Mouse (Mus musculus): ENCODE data around the gene 1700008O03Rik. TPM values are rescaled to one million over a fixed set of nuclear protein-coding genes. Genes with fewer than 3 reads are reported as not detected.
A peak's percentile ranks its signal among the peaks of the same experiment; 100 is the strongest.

The 1700008O03Rik gene
- polyA plus RNA-seq, 1 experiment: 0.47 TPM

DNA sequence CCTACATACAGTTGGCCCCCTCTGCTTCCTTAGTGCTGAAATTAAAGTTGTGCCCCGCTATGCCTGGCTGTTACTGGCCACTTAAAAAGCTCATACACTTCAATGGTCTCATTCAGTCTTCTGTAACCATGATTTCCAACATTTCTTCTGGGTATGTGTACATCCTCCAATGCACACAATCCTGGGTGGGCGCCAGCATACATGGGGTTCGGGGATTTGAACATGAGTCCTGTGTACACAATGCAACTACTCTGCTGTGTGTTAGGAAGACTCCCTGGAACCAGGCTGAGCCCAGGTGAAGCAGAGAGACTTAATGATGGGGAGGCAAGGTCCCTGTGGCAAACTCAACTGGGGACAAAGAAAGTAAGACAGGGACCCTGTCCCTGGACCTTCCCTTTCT lies 9.8 kb downstream of the 1700008O03Rik start:
- no peak for DNase-seq (ENCODE audit: low read depth)

DNA sequence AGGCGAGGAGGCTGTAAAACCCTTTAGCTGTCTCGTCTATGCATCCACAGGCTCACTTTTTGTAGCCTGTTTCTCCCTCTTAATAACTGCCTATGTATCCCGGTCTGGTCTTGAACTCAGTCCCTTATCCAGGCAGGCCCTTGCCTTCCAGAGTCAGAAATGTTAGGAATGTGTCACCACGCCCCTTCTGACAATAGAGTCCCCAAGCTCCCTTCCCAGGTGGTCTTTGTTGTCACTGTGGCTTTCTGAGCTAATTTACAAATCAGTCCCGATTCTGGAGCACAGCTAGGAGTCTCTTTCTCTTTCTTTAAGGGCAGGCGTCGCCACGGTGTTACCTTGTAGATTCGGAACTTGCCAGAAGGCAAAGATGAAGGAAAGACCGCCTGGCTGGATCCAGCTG lies 10.4 kb downstream of the 1700008O03Rik start:
- no peak for DNase-seq (ENCODE audit: low read depth)

DNA sequence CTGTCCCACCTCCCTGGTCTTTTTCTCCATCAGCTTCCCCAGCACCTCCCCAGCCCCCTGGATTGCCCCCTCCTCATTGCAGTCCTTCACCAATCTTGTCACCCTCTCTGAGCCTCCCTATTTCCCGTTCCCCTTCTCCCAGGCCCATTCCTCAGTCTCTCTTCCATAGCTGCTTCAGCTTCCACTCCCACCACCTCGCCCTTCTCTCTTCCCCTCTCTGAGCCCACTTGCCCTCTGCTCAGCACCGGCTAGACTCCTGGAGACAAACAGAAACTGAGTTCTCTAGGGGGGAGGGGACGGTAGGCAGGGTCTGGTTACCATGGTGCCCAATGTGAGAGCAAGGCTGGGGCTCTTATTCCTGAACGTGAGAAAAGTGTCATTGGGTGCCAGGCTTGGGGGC lies 10.9 kb downstream of the 1700008O03Rik start:
- DNase-seq (ENCODE audit: low read depth): no peak

DNA sequence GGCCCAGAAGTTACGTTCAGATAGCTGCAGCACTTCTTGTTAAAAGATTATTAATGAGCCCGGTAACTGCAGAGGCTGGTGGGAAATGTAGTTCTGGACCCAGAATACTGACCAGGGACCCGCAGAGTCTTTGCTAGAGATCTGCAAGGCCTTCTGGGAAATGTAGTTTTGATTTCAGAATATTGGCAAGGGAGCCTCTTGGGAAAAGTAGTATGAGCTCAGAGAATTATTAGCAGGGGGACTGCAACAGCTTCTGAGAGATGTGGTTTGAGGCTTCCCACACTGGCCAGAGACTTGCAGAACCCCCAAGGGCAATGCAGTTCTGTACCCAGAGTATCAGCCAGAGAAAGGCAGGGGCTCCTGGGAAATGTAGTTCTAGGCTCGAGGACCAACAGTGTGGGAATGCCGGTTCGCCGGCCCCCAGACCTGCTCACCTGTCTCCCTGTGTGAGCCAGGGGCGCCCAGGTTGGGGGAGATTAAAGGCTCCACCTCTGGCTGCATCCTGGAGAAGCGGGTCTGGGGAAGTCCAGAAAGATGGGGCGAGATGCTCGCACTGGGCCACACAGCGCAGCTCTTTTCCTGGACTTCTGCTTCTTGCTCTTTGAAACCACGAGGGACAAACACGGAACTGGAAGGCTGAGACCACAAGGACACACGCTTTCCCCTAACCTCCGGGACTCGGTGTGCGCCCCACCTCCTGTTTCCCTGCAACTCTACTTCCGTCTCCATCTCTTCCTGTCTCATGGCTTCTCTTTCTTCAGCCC lies 11.5 kb downstream of the 1700008O03Rik start:
- DNase-seq (ENCODE audit: low read depth): peak; percentile 85

DNA sequence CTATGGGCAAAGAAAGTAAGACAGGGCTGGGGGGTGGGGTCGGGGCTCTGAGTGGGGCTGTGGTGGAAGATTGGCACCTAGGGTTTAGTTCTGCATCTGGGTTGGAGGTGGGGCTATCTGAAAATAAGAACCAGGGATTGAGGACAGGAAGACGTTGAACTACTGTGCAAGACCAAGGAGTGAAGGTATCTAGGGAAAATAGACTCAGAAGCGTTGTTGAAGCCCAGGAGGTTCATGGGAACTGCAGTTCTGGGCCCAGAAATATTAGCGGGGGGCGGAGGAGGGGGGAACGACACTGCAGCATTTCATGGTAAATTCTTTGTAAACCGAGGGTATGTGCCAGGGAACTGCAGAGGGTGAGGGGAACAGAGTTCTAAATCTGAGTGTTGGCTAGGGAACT lies 12.2 kb downstream of the 1700008O03Rik start:
- DNase-seq (ENCODE audit: low read depth): no peak

DNA sequence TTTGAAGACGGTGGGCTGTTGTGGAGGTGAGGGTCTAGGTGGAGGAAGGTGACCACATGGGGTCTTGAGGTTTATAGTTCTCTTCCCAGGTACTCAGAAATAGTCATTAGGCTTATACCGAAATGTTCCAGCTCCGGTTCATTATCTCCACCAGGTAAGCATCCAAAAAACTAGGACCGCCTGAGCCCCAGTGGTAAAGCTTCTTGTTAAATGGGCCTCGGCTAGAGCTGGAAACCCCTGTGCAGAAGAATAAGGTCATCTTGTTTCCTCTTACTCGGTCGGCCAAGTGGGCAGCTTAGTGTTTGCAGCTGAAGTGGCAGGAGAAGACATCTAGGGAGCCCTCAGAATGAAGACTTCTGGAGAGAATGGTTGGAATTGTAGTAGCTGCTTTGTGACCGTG lies 12.9 kb downstream of the 1700008O03Rik start:
- DNase-seq (ENCODE audit: low read depth): no peak

DNA sequence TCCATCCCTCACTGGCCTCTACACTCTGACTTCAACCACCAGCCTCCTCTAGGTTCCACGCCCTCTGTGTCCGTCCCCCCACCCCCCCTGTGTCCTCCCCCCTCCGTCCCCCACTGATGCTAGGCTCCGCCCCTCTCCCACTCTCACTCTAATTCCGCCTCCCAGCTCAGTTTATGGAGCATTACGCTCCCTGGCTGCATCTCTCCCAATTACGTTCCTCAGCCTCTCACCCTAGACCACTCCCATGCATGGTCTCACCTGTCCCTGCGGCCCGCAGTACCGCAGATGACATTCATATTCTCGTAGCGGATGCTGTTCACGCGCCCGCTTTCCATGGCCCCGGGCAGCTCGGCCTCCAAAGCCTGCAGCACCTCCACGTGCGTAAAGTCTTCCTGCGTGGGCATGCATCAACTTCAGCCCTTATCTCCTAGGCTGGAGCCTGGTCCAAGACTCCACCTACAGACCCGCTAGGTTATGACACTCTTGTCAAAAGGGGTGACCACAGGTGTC lies 24.8 kb downstream of the 1700008O03Rik start:
- DNase-seq (ENCODE audit: low read depth): no peak

DNA sequence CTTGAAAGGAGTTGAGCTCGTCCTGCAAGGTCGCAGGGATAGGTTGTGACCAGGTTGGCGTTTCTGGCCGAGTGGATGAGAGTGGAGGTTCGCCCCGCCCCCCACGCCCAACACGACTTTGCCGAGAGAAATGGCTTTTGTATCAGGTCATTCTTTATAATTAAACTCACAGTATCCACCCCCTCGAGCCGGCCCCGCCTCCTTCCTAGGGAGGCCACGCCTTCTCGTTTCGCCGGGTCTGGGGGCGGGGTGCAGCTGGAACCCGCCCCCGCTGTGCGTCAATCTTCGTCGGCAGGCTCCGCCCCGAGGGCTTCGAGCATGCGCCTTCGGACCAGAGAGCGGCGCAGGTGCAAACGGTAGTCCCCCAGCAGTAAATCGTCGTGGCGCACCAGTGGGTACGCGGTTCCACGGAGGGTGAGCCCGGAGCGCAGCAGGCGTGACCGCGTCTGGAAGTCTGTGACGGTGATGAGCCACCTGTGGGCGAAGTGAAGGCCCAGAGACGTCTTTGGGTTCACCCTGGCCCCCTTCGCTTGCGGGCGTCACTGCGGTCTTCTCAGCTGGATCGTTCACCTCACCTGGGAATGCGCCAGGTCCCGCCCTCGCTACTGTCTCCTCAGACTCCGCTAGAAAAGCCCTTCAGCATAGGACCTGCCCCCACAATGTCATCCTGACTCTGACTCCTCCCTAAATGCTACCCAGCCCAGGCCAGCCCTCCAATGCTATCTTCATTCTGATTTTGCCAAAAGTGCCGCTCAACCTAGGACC lies 25.5 kb downstream of the 1700008O03Rik start:
- DNase-seq (ENCODE audit: low read depth): no peak

DNA sequence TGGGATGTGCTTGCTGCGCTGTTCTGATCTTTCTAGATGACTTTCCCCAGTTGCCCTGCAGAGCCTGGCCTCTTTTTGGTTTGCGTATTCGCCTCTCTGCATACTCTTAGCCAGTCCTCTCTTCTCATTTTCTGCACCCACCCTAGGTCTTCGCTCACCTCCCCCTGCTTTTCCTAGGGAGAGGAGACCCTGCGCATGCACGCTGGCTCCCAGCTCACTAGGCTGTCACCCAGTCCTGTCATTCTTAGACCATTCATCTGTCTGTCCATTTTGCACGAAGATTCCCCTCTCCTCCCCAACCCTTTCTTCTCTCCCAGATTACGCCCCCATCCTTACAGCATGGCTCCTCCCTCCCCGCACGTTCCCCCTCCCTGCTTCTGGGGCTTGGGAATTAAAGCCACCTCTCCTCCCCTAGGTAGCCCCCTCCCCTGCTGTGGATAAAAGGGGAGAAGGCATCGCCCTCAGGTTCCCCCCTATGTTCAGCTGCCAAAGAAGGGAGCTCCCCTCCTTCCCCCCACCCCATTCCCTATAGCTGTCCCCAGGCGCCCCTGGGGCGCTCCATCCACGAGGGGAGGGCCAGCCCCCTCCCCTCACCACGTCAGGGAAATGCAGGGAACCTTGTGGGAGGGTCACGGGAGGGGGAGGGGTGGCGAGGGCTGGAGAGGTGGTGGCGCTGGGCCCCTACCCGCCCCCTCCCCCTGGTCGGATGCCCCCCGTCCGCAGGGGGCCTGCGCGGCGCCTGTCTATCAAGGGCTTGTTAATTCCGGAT lies 26.6 kb downstream of the 1700008O03Rik start:
- no peak for DNase-seq (ENCODE audit: low read depth)

DNA sequence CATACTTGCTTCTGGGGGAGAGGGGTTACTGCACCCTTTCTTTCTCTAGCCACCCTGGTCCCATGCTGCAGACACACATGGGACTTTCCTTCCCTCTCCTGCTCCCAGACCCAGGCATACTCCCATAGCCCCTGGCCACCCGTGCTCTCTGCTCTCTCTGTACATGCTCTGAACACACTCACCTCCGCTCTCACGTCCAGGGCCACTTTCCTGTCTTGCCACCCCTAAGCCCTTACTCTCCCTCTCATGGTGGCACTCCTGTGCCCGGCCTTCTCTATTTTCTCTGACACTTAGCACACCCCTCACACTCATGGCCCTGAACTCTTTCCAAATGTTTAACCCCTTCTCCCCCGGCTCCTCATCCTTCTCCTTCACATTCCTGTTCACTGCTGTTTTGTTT lies 27.6 kb downstream of the 1700008O03Rik start:
- DNase-seq (ENCODE audit: low read depth): no peak

DNA sequence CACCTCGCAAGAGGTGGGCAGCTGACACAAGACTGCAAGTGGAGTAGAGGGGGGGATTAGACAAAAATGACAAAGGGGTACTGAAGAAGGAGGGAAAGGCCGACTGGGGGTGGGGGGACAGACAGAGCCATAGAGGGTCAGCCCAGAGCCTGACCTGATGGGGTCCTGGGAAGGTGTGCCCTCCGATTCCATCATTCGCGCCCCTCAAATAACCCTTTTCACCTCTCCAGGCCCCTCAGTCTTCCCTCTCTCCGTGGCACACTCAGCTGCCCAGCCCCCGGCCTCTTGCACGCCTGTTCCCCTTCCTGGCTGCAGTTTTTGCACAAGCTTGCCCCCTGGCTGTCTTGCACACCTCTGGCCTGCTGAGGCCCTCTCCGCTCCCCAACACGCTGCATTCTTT lies 28.1 kb downstream of the 1700008O03Rik start:
- no peak for DNase-seq (ENCODE audit: low read depth)

DNA sequence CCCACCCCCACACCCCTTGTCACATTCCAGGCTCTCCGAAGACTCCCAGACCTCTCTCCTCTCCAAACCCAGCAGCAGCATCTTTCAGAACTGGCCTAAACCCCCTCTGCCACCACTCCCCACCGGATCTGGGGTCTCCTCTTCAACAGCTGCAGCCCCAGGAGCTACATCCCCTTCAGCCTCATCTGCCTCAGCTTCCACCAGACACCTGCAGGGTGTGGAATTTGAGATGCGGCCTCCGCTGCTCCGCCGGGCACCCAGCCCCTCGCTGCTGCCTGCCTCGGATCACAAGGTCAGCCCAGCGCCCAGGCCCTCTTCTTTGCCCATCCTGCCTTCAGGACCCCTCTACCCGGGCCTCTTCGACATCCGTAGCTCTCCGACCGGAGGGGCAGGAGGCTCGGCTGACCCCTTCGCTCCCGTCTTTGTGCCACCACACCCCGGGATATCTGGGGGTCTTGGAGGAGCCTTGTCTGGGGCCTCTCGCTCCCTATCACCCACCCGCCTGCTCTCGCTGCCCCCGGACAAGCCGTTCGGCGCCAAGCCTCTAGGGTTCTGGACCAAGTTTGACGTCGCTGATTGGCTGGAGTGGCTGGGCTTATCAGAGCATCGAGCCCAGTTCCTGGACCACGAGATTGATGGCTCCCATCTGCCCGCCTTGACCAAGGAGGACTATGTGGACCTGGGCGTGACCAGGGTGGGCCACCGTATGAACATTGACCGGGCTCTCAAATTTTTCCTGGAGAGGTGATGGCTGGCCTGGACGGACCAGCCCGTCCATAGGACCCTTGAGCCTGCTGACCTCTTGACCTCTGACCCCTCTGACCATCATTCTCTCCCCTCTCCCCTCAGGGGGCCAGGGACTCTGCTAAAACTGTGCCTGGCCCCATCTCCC lies 28.8 kb downstream of the 1700008O03Rik start:
- DNase-seq (ENCODE audit: low read depth): no peak

DNA sequence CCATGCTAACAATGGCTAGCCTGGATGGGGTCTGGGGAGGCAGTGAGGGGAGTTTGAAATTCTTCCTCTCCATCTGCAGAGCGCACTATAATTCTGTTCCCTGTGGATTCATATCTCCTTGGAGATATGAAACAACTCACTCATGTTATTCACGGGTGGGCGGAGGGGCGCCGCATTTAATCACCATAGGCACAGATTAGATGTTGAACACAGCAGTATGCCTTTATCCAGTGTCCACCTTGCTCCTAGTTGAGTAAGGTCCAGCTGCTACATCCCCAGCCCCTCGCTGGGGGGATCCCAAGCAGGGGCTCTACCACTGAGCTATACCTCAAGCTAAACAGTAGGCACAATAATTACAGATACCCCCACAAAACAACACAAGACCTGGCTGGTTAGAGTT lies 30.2 kb downstream of the 1700008O03Rik start:
- DNase-seq (ENCODE audit: low read depth): no peak

DNA sequence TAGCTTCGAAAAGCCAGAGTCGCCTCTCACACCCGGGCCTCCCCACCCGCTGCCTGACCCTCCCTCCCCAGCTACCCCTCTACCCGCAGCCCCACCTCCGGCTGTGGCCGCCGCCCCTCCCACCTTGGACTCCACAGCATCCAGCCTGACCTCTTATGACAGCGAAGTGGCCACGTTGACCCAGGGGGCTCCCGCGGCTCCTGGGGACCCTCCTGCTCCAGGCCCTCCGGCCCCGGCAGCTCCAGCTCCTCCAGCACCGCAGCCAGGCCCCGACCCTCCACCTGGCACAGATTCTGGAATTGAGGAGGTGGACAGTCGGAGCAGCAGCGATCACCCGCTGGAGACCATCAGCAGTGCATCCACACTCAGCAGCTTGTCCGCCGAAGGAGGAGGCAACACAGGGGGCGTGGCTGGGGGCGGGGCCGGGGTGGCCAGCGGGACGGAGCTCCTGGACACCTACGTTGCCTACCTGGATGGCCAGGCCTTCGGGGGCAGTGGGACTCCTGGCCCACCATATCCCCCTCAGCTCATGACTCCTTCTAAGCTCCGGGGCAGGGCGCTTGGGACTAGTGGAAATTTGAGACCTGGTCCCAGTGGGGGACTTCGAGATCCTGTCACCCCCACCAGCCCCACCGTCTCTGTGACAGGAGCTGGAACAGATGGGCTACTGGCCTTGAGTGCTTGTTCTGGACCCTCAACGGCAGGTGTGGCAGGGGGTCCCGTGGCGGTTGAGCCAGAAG lies 31.8 kb downstream of the 1700008O03Rik start:
- DNase-seq (ENCODE audit: low read depth): no peak

DNA sequence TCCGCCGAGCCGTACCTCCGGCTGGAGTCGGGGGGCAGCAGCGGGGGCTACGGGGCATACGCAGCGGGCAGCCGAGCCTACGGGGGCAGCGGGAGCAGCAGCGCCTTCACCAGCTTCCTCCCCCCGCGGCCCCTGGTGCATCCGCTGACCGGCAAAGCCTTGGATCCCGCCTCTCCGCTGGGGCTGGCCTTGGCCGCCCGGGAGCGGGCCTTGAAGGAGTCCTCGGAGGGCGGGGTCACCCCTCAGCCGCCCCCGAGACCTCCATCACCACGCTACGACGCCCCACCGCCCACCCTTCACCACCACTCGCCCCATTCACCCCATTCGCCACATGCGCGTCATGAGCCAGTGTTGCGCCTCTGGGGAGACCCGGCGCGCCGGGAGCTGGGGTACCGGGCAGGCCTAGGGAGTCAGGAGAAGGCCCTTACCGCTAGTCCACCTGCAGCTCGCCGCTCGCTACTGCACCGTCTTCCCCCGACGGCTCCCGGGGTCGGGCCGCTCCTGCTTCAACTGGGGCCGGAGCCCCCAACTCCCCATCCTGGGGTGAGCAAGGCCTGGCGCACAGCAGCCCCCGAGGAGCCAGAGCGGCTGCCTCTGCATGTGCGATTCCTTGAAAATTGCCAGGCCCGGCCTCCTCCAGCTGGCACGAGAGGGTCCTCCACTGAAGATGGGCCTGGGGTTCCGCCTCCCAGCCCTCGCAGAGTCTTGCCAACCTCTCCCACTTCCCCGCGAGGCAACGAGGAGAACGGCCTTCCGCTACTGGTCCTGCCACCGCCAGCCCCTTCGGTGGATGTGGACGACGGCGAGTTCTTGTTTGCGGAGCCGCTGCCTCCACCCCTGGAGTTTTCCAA lies 32.6 kb downstream of the 1700008O03Rik start:
- no peak for DNase-seq (ENCODE audit: low read depth)

DNA sequence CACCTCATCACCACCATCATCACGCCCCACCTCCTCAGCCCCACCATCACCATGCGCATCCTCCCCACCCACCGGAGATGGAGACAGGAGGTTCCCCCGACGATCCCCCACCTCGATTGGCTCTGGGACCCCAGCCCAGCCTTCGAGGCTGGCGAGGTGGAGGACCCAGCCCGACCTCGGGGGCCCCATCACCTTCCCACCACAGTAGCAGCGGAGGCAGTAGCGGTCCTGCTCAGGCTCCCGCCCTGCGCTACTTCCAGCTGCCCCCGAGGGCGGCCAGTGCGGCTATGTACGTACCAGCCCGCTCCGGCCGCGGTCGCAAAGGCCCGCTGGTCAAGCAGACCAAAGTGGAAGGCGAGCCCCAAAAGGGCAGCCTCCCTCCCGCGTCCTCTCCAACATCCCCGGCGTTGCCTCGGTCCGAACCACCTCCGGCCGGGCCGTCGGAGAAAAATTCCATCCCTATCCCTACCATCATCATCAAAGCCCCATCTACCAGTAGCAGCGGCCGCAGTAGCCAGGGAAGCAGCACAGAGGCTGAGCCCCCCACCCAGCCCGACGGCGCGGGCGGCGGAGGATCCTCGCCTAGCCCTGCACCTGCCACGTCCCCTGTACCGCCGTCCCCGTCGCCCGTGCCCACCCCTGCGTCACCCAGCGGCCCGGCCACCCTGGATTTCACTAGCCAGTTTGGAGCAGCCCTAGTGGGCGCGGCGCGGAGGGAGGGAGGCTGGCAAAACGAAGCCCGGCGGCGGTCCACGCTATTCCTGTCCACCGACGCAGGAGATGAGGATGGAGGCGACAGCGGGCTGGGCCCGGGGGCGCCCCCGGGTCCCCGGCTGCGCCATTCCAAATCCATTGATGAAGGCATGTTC lies 33.5 kb downstream of the 1700008O03Rik start:
- no peak for DNase-seq (ENCODE audit: low read depth)

DNA sequence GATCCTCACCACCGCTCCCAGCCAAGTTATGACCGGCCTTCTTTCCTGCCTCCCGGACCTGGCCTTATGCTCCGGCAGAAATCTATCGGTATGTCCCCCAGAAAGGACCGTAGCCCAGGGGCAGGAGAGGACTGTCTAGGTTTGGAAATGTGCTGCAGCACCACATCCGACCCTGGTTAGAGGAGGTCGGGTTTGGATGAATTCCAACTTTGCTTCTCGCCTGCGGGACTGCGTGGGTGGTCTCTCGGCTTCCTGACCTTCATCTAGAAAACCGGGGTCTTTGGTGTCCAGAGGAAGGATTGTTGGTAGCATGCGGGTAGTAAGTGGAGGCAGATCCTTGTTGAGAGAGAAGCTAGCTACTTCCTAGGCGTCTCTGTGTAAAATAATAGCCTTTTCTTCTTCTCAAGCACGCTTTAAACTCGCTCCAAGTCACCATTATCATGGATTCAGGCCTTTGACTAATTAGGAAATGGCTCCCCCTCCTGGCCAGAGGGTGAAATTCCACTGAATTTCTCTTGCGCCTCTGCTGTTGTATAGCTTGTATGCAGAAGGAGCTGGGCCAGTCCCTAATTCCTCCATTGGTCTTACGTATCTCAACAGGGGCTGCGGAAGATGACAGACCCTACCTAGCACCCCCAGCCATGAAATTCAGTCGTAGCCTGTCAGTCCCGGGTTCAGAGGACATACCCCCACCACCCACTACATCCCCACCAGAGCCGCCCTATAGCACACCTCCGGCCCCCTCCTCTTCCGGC lies 34.5 kb downstream of the 1700008O03Rik start:
- DNase-seq (ENCODE audit: low read depth): no peak

DNA sequence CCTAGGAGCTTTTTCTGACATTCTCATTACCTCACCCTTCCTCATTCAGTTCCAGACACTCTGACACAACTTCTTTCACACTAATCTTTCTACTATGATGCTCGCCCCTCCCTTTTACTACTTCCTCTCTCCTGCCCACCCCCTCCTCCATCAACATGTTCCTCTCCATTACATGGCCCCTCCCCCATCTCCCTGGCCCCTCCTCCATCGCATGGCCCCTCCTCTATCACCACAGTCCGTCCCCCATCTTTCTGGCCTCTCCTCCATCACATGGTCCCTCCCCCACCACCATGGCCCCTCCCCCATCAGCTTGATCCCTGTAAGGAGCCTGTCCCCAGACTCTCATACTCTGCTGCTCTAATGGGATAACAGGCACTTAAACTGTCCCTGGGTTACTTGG lies 36.6 kb downstream of the 1700008O03Rik start:
- DNase-seq (ENCODE audit: low read depth): no peak

Measured in gonadal fat pad, adult 2 months (tissue).